Mouse (Mus musculus): Measurements from ENCODE around the gene Itgb5. TPM values are rescaled to one million over a fixed set of nuclear protein-coding genes. Genes with fewer than 3 reads are reported as not detected.

Gene Itgb5
- polyA plus RNA-seq, 1 experiment from 2014 or later = 76.8 TPM

DNA sequence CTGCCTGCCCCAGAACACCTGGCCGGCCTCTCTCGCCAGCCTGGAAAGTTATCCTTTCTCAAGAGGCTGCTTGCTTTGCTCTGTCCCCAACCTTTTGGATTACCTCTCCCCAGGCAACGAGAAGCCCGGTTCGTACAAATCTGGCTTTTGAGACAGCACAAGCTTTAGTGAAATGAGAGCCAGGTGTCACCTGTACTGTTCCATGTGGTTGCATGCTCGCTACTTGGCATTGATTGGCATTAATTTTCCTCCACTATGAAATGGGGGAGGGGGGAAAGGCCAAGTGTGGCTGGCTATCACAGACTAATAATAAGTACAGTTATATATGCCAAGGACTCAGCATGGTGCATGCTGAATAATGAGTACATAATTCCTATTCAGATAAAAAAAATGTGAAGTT is 164.9 kb downstream of the Itgb5 start:
- Histone ChIP-seq H3K4me3 (no peak overlapping the region), H3K27ac (ENCODE audit: poor library complexity, severe bottlenecking) (no peak overlapping the region), H3K27me3 (replicated peaks) (peaks cover 9% of the 10 kb centered on the region; the same call in 1 of the 2 replicates), H3K9me3 (replicated peaks) (no peaks in the 10 kb centered on the region), H3K4me1 (replicated peaks) (no peaks in the 10 kb centered on the region), H3K36me3 (no peaks in the 10 kb centered on the region), H3K4me2 (no peak overlapping the region), H3K9ac (no peak overlapping the region)
- WGBS = 81% methylated on average over 6 of the region's 6 CpGs
- no peak for ATAC-seq (ENCODE audit: insufficient number of reproducible peaks, low FRiP score)

DNA sequence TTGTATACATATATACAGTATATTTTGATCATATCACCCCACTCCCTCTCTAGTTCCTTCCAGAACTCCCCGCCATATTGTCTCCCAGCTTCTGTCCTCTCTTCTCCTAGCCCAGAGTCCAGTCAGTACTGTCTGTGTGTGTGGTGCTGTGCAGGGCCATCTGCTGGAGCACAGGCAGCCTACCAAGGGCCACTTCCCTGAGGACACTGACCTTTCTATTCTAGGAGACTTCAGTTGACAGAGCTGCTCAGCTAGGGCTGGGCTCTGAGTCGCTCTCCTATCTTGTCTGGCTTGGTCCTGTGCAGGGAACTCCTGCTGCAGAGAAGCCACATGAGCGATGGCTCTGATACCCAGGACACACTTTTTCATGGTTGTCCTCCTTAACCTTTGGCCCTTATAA is 166.0 kb downstream of the Itgb5 start:
- ATAC-seq (ENCODE audit: insufficient number of reproducible peaks, low FRiP score) = no peak
- H3K36me3 ChIP-seq = no peaks in the 10 kb centered on the region
- 56% methylated on average over 3 of the region's 3 CpGs for WGBS
- H3K4me1 ChIP-seq (replicated peaks) = no peaks in the 10 kb centered on the region
- no peaks in the 10 kb centered on the region for H3K9me3 ChIP-seq (replicated peaks)
- H3K27me3 ChIP-seq (replicated peaks) = peaks cover 9% of the 10 kb centered on the region; the same call in 1 of the 2 replicates
- no peak overlapping the region for H3K27ac ChIP-seq (ENCODE audit: poor library complexity, severe bottlenecking)
- no peak overlapping the region for H3K4me2 ChIP-seq
- no peak overlapping the region for H3K4me3 ChIP-seq
- H3K9ac ChIP-seq = no peak overlapping the region

DNA sequence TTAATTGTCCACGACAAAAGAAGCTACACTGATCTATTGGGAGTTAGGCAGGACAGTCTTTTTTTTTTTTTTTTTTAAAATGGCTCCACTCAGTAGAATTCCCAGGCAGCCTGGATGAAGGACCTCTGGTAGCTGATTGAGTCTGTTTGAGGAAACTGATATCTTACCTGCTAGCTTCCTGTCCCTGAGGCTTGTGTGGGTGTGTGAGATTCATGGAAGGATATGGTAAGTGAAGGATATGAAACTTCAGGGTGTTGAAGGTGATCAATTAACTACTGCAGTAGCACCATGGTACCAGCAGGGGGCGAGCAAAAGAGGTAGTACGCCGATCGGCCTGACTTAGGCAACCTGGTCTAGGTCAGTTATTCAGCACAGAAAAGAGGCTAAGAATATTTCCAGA is 166.6 kb downstream of the Itgb5 start:
- Histone ChIP-seq H3K27me3 (replicated peaks) (peaks cover 9% of the 10 kb centered on the region; the same call in 1 of the 2 replicates), H3K4me1 (replicated peaks) (no peaks in the 10 kb centered on the region), H3K9me3 (replicated peaks) (no peaks in the 10 kb centered on the region), H3K36me3 (no peaks in the 10 kb centered on the region), H3K27ac (ENCODE audit: poor library complexity, severe bottlenecking) (no peak overlapping the region), H3K4me2 (no peak overlapping the region), H3K9ac (no peak overlapping the region), H3K4me3 (no peak overlapping the region)
- WGBS = 10% methylated on average over 5 of the region's 5 CpGs
- no peak for ATAC-seq (ENCODE audit: insufficient number of reproducible peaks, low FRiP score)

DNA sequence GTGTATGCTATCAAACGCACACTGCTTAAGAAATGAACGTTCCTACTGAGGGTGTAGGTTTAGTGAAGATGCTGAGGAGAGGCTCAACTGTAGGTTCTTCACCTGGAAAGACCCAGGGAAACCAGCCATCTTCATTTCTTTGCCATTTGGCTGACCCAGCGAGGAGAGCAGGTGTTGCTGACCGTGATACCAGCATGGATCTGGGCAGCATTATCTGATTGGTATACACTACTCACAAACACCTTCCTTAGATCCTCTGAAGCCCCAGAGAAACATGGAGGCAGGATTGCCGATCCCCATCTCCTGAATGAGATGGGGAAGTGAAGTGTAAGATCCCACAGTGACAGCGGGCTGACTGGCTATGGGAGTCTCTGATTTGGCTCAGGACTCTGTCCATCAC is 168.5 kb downstream of the Itgb5 start:
- H3K27ac ChIP-seq (ENCODE audit: poor library complexity, severe bottlenecking) = no peak overlapping the region
- H3K4me1 ChIP-seq (replicated peaks) = peaks cover 2% of the 10 kb centered on the region; the same call in 1 of the 2 replicates
- H3K4me2 ChIP-seq = no peak overlapping the region
- no peaks in the 10 kb centered on the region for H3K36me3 ChIP-seq
- no peak overlapping the region for H3K9ac ChIP-seq
- ATAC-seq (ENCODE audit: insufficient number of reproducible peaks, low FRiP score) = no peak
- WGBS = 77% methylated on average over 6 of the region's 6 CpGs
- H3K4me3 ChIP-seq = no peak overlapping the region
- H3K27me3 ChIP-seq (replicated peaks) = peaks cover 9% of the 10 kb centered on the region; the same call in 1 of the 2 replicates
- no peaks in the 10 kb centered on the region for H3K9me3 ChIP-seq (replicated peaks)

Other genes with a start within 250 kb of the Itgb5 start
- gene Heg1, start 145.3 kb upstream of the Itgb5 start, polyA plus RNA-seq (2016; fragmentation: Nextera tagmentation; extraction: Ambion mirVana) = 48.3 and 54.0 TPM in 2 replicates
- gene Muc13, start 35.6 kb upstream of the Itgb5 start, polyA plus RNA-seq (2016; fragmentation: Nextera tagmentation; extraction: Ambion mirVana) = 0.12 and 0.24 TPM in 2 replicates
- gene Umps, start 137.4 kb downstream of the Itgb5 start, polyA plus RNA-seq (2016; fragmentation: Nextera tagmentation; extraction: Ambion mirVana) = 34.6 and 38.2 TPM in 2 replicates